Mouse (Mus musculus) CD4-positive, CD25-positive, alpha-beta regulatory T cell, adult 4 months (primary cell): ENCODE results near the gene Taf7l. TPM values are rescaled to one million over a fixed set of nuclear protein-coding genes. Genes with fewer than 3 reads are reported as not detected.
A peak's percentile ranks its signal among the peaks of the same experiment; 100 is the strongest.

Source experiments
- ATAC-seq: one replicate; pipeline ENCODE4 v1.8.0; 2017
- polyA plus RNA-seq, 2 experiments: library from polyadenylated mRNA; unstranded; fragments of 100-300 nt; shearing (Covaris generic); gene quantifications; one replicate each; pipeline ENCODE4 v1.2.1; 2017

Gene Taf7l
- not detected for polyA plus RNA-seq

GRCm38 (mm10) chrX:134476290-134476689, at the start of gene Taf7l:
Gene Taf7l, minus strand, starts transcription at chrX:134476490.
- no peak for ATAC-seq

- no peak for ATAC-seq
Measured at GRCm38 (mm10) chrX:134525260-134525659, 49.0 kb upstream of the Taf7l start.

GRCm38 (mm10) chrX:134523772-134524171, 47.5 kb upstream of the Taf7l start:
- ATAC-seq, result no peak

- ATAC-seq, result peak; percentile 67
Measured at GRCm38 (mm10) chrX:134509473-134509872, 33.2 kb upstream of the Taf7l start.

- no peak for ATAC-seq
Measured at GRCm38 (mm10) chrX:134507977-134508376, 31.7 kb upstream of the Taf7l start.

GRCm38 (mm10) chrX:134500651-134501050, 24.4 kb upstream of the Taf7l start:
- ATAC-seq, result no peak

GRCm38 (mm10) chrX:134481720-134482119, 5.4 kb upstream of the Taf7l start:
- ATAC-seq, result no peak

- no peak for ATAC-seq
Measured at GRCm38 (mm10) chrX:134474988-134475710, 1.1 kb downstream of the Taf7l start.

- no peak for ATAC-seq
Measured at GRCm38 (mm10) chrX:134427307-134427706, 49.0 kb downstream of the Taf7l start.

- no peak for ATAC-seq
Measured at GRCm38 (mm10) chrX:134426819-134427218, 49.5 kb downstream of the Taf7l start.

- no peak for ATAC-seq
Measured at GRCm38 (mm10) chrX:134425798-134426197, 50.5 kb downstream of the Taf7l start.

GRCm38 (mm10) chrX:134424263-134424662, 52.0 kb downstream of the Taf7l start:
- ATAC-seq, result no peak

GRCm38 (mm10) chrX:134420097-134420496, 56.2 kb downstream of the Taf7l start:
- ATAC-seq, result no peak

- no peak for ATAC-seq
Measured at GRCm38 (mm10) chrX:134412096-134412495, 64.2 kb downstream of the Taf7l start.

Other genes with a start within 250 kb of the Taf7l start
- 10 to 100 TPM; 23.8 to 24.4 TPM for gene Trmt2b, start 199.5 kb downstream of the Taf7l start, polyA plus RNA-seq
- gene Tmem35a, start 181.3 kb downstream of the Taf7l start, polyA plus RNA-seq, result under 1 TPM in 1 of 2 experiments, not detected in 1; 0.16 TPM
- 1 to 10 TPM; 3.8 to 7.1 TPM for gene Cenpi, start 168.4 kb downstream of the Taf7l start, polyA plus RNA-seq
- gene Drp2, start 71.9 kb downstream of the Taf7l start, polyA plus RNA-seq, result not detected
- gene Timm8a1, start 65.4 kb upstream of the Taf7l start, polyA plus RNA-seq, result 10 to 100 TPM; 28.8 to 36.1 TPM
- gene Btk, start 107.1 kb upstream of the Taf7l start, polyA plus RNA-seq, result 1 to 10 TPM in 1 of 2 experiments, under 1 TPM in 1; 0.38 to 2.2 TPM
- gene Rpl36a, start 109.2 kb upstream of the Taf7l start, polyA plus RNA-seq, result 100 to 1,000 TPM; 553 to 695 TPM
- 1 to 10 TPM; 3.4 to 4.9 TPM for gene Gla, start 124.6 kb upstream of the Taf7l start, polyA plus RNA-seq
- gene Hnrnph2, start 124.7 kb upstream of the Taf7l start, polyA plus RNA-seq, result 100 to 1,000 TPM in 1 of 2 experiments, 10 to 100 TPM in 1; 93.8 to 139 TPM
- under 1 TPM; 0.51 to 0.71 TPM for gene Armcx4, start 210.0 kb upstream of the Taf7l start, polyA plus RNA-seq
- gene Armcx1, start 241.5 kb upstream of the Taf7l start, polyA plus RNA-seq, result 1 to 10 TPM; 2.7 to 3.7 TPM